Mouse (Mus musculus): ENCODE results near the gene Chrnb1.

GRCm38 (mm10) chr11:69784793-69785272 is 10.9 kb downstream of the Chrnb1 start:
- TF ChIP-seq POLR2A (IDR thresholded peaks at IDR 0.05; ENCODE audit: borderline replicate concordance, extremely low read depth, insufficient read depth, insufficient read length, poor library complexity, severe bottlenecking), result no peak
- TF ChIP-seq CTCF (IDR thresholded peaks at IDR 0.05; ENCODE audit: borderline replicate concordance, extremely low read depth, insufficient read depth, insufficient read length), result no peak
